Mouse (Mus musculus) midbrain, embryonic 13.5 days (tissue): Measurements from ENCODE around the gene P2ry6. TPM values are rescaled to one million over a fixed set of nuclear protein-coding genes. Genes with fewer than 3 reads are reported as not detected.

Experiments used
- ATAC-seq: fragments of 200-750 bp; cut with Nextera tagmentation; 2 replicates; pipeline ENCODE4 v1.8.0; 2017; ENCODE audit warnings: mild to moderate bottlenecking, moderate TSS enrichment, moderate library complexity
- H3K27ac ChIP-seq: fragments of 300-500 bp; sonication (generic); 2 replicates; pipeline ENCODE4 v1.5.1; 2015; ENCODE audit warnings: inconsistent platforms, mild to moderate bottlenecking, moderate library complexity
- H3K27me3 ChIP-seq: fragments of 300-500 bp; sonication (generic); 2 replicates; pipeline ENCODE4 v1.6.1; 2015; ENCODE audit warnings: mild to moderate bottlenecking, inconsistent platforms
- H3K36me3 ChIP-seq: fragments of 300-500 bp; sonication (generic); 2 replicates; pipeline ENCODE4 v1.6.1; 2015; ENCODE audit warnings: mild to moderate bottlenecking, inconsistent platforms
- H3K4me1 ChIP-seq: fragments of 300-500 bp; sonication (generic); replicated peaks from 2 replicates; pipeline ENCODE4 v1.6.1; 2015; ENCODE audit warnings: inconsistent platforms
- H3K4me2 ChIP-seq: fragments of 300-500 bp; sonication (generic); replicated peaks from 2 replicates; pipeline ENCODE4 v1.6.1; 2015; ENCODE audit warnings: moderate library complexity, mild to moderate bottlenecking, inconsistent platforms
- H3K4me3 ChIP-seq: fragments of 300-500 bp; sonication (generic); replicated peaks from 2 replicates; pipeline ENCODE4 v1.5.1; 2015; ENCODE audit warnings: mild to moderate bottlenecking, inconsistent platforms
- H3K9ac ChIP-seq: fragments of 300-500 bp; sonication (generic); replicated peaks from 2 replicates; pipeline ENCODE4 v1.6.1; 2015; ENCODE audit warnings: mild to moderate bottlenecking, inconsistent platforms
- H3K9me3 ChIP-seq: fragments of 300-500 bp; sonication (generic); 2 replicates; pipeline ENCODE4 v1.6.1; 2016; ENCODE audit warnings: mild to moderate bottlenecking, inconsistent platforms
- WGBS: fragments of 180-500 bp; shearing (Covaris S2); methylation state at CpG from one replicate; pipeline ENCODE4 v1.1.7; 2015; 5-methylcytosine and 5-hydroxymethylcytosine counted together
- polyA plus RNA-seq: library from polyadenylated mRNA; unstranded; fragments of >200 nt; fragmentation: Nextera tagmentation; extraction: Ambion mirVana; gene quantifications from 2 replicates; pipeline ENCODE4 v1.2.1, GENCODE M21; 2015

Gene P2ry6
- polyA plus RNA-seq, 1 experiment from 2014 or later, result 2.7 TPM

DNA sequence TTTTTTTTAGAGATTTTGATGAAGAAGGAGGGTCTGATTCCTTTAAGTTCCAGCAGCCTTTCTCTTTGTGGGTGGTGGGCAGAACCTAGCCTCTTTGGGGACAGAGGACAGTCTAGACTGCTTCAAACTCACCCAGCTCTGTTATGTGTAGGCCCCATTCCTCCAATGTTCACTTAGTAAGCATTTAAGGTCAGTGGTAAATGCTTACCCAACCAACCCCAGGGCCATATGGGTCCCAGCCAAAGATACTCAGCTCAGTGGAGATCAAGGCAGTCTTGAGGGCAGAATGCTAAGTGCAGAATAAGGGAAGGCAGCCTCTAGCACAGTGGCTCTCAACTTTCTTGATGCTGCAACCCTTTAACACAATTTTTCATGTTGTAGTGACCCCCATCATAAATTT lies 40.9 kb downstream of the P2ry6 start:
- Histone ChIP-seq H3K27ac (no peak overlapping the region), H3K36me3 (no peaks in the 10 kb centered on the region), H3K9ac (no peak overlapping the region), H3K27me3 (peaks cover 60% of the 10 kb centered on the region), H3K9me3 (no peaks in the 10 kb centered on the region), H3K4me3 (no peak overlapping the region), H3K4me1 (peaks cover 35% of the 10 kb centered on the region), H3K4me2 (no peak overlapping the region)
- ATAC-seq, result no peak

DNA sequence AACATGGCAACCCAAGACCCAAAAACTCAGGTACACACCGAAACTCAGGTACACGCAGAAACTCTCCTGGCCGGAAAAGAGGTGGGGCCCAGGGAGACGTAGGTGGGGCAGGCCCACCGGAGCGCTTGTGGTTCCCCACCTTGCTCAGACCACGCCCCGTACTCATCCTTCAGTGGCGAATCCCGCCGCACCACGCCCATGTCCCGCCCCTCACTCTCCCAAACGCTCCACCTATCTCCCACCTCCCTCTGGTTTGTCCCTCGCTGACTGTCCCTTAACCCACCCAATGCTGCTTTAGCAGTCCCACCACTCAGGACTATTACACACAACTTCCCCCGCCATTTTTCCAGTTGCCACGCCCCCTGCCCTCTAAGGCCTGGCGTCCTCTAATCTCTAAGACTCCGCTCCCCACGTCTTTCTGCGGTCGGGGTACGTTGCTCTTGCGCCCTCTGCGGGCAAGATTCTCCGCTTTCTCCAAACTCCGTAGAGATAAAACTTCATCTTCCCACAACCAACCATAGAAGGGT lies 41.9 kb downstream of the P2ry6 start:
- peak; percentile 82 for ATAC-seq
- Histone ChIP-seq H3K4me3 (peak overlapping the region; percentile 53), H3K9me3 (no peaks in the 10 kb centered on the region), H3K36me3 (no peaks in the 10 kb centered on the region), H3K4me1 (peaks cover 45% of the 10 kb centered on the region), H3K27ac (peak overlapping the region; percentile 44; the same call in 1 of the 2 replicates), H3K9ac (peak overlapping the region; percentile 77; the same call in 1 of the 2 replicates), H3K4me2 (peak overlapping the region; percentile 81), H3K27me3 (peaks cover 64% of the 10 kb centered on the region)
- WGBS, result 2% methylated on average over 26 of the region's 27 CpGs

DNA sequence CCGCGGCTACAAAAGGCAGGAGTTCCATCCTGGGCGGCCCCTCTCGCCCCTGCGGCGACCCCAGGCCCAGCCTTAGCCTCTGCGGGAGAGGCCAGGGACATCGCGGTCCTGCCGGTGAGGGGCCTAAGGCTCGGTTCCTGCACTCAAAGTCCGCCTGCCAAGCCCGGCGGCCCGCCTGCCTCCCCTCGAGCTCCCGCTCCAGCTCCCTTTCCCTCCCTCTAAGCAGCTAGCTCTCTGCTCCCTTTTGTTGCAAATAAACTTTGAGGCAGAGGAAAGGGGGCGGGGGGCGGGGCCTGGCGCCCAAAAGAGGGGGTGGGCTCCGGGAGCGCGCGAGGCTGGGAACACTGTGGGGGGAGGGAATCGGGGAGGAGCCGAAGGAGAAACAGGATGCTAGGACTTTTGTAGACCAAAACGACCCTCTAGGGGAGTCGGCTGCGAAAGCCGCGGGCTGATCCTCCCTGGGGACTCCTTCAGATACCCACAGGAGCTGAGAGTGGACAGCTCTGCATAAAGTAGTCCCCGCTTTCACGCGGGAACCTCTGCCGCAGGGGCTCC lies 42.4 kb downstream of the P2ry6 start, which contains the start of gene Arhgef17:
Gene Arhgef17 (minus strand): TSS at position 182 of the 555 bp plus-strand sequence.
- H3K4me1 ChIP-seq, result peaks cover 50% of the 10 kb centered on the region
- peak within 1 kb of the TSS; percentile 82 for H3K27ac ChIP-seq
- peak; percentile 80 for ATAC-seq
- H3K4me2 ChIP-seq, result peak within 1 kb of the TSS; percentile 81
- peak within 1 kb of the TSS; percentile 77 for H3K9ac ChIP-seq
- under 1% methylated on average over 31 of the region's 35 CpGs for WGBS
- H3K9me3 ChIP-seq, result no peaks in the 10 kb centered on the region
- H3K4me3 ChIP-seq, result peak within 1 kb of the TSS; percentile 53
- H3K36me3 ChIP-seq, result no peaks in the 10 kb centered on the region
- H3K27me3 ChIP-seq, result peaks cover 64% of the 10 kb centered on the region

GRCm38 (mm10) chr7:100931316-100931925 lies 43.0 kb downstream of the P2ry6 start:
- H3K27ac ChIP-seq, result peak overlapping the region; percentile 82
- no peaks in the 10 kb centered on the region for H3K9me3 ChIP-seq
- H3K4me2 ChIP-seq, result peak overlapping the region; percentile 81
- under 1% methylated on average over 70 of the region's 73 CpGs for WGBS
- H3K4me1 ChIP-seq, result peaks cover 56% of the 10 kb centered on the region
- no peaks in the 10 kb centered on the region for H3K36me3 ChIP-seq
- peak overlapping the region; percentile 77 for H3K9ac ChIP-seq
- peak overlapping the region; percentile 53 for H3K4me3 ChIP-seq
- ATAC-seq, result peak; percentile 9
- H3K27me3 ChIP-seq, result peaks cover 64% of the 10 kb centered on the region

DNA sequence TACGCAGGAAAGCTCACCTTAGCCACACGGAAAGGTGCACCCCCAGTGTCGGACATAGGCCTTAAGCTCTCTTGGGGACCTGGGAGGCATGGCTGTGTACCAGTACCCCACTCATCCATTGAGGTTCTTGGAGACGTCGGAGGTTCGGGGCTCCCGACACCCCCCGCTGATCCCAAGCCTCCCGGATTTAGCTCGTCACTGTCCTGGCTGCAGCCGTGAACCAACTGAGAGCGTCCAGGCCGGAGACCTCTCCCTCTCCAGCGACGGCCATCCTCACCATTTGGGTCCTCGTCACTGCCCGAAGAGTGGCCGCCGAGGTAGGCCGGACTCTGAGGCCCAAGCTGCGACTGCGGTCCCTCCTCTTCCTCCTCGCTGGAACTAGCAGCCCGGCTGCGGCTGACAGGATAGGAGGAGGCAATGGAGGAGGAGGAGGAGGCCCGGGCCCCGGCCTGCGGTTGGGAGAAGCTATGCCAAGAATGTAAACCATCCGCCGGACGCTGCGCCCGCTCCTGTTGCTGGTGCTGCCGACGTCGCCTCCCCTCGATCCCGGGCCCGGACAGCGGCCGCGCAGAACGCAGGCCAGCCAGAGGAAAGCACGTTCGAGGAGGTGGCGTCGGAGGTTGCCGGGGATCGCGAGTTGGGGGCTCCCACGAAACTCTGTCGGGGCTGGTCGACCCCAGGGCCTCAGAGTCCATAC lies 43.7 kb downstream of the P2ry6 start:
- WGBS, result 4% methylated on average over 52 of the region's 53 CpGs

DNA sequence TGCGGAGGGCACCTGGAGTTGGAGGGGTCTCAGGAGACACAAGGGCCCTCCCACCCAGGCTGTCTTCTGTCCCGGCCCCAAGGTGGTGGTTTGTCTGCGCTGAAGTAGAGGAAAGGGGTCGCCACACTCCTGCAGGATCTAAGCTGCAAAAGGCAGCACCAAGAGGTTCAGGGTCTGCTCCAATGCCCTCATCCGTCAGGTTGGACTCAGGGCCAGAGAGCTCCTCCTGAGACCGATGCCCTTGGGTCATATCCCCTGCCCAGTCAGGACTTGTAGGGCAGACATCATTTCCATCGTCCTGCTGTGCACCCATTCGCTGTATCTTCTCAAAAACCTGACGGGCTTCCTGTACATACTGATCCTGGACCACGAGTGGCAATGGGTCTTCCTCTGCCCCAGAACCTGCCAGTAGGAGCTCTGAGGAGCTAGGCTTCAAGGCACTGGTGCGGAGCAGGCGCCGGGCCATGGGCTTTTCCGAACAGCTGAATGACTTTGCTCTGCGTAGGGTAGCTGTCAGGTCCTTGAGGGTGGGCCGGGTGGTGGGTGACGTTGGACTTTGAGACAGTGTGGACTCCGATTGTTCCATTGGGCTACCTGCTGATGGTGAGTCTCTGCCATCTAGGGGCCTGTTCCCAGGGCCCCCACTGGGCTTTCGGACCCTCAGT lies 44.7 kb downstream of the P2ry6 start:
- WGBS, result 85% methylated on average over 19 of the region's 19 CpGs
- no peaks in the 10 kb centered on the region for H3K9me3 ChIP-seq
- peaks cover 73% of the 10 kb centered on the region for H3K4me1 ChIP-seq
- no peak for ATAC-seq
- H3K4me2 ChIP-seq, result peak overlapping the region; percentile 81
- H3K9ac ChIP-seq, result no peak overlapping the region
- H3K36me3 ChIP-seq, result no peaks in the 10 kb centered on the region
- no peak overlapping the region for H3K27ac ChIP-seq
- peaks cover 64% of the 10 kb centered on the region for H3K27me3 ChIP-seq
- peak overlapping the region; percentile 53; the same call in 1 of the 2 replicates for H3K4me3 ChIP-seq

More for the DNA sequence above, 43.7 kb downstream of the P2ry6 start:
- Histone ChIP-seq H3K27me3 (peaks cover 64% of the 10 kb centered on the region), H3K27ac (no peak overlapping the region), H3K4me3 (peak overlapping the region; percentile 53), H3K36me3 (no peaks in the 10 kb centered on the region), H3K9ac (peak overlapping the region; percentile 77), H3K4me1 (peaks cover 63% of the 10 kb centered on the region), H3K4me2 (peak overlapping the region; percentile 81), H3K9me3 (no peaks in the 10 kb centered on the region)
- no peak for ATAC-seq

GRCm38 (mm10) chr7:100928456-100928855 lies 46.0 kb downstream of the P2ry6 start:
- Histone ChIP-seq H3K4me3 (peak overlapping the region; percentile 23), H3K9ac (peak overlapping the region; percentile 32; the same call in 1 of the 2 replicates)
- ATAC-seq, result no peak

DNA sequence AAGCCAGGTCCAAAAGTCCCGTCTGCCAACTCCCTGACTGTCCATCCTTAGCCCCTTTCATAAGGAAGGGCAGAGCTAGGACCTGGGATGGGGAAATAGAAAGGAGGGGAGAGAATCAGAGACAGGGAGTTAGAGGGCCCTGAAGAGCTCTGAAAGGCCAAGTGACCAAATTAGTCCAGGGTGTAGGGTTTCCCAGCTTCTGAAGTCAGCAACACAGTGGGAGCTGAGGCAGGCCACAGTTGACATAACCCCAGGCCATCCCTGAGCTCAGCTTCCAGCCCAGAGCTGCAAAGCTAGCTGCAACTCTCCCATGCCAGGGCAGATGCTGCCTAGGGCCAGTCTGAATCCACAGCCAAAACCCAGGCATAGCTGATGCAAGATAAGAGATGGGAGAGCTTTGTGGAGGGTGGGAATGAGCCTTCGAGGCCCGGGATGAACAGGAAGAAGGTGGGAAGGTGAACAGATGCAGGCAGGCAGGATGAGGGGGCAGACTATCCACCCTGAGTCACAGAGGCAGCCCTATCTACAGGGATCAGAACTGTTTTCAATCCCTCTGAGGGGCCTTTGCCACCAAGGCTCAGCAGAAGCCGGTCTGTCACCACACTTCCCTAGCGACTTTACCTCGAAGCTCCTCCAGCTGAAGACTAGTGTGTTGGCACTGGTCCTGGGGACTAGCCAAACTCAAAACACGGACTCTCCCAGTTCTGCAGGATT lies 47.0 kb downstream of the P2ry6 start:
- no peak for ATAC-seq
- H3K4me3 ChIP-seq, result peak overlapping the region; percentile 23
- H3K4me1 ChIP-seq, result peaks cover 78% of the 10 kb centered on the region
- H3K9me3 ChIP-seq, result no peaks in the 10 kb centered on the region
- no peaks in the 10 kb centered on the region for H3K36me3 ChIP-seq
- H3K9ac ChIP-seq, result peak overlapping the region; percentile 49
- H3K4me2 ChIP-seq, result peak overlapping the region; percentile 81
- no peak overlapping the region for H3K27ac ChIP-seq
- WGBS, result 31% methylated on average over 7 of the region's 7 CpGs
- peaks cover 43% of the 10 kb centered on the region for H3K27me3 ChIP-seq

More at GRCm38 (mm10) chr7:100928456-100928855, 46.0 kb downstream of the P2ry6 start:
- WGBS, result 70% methylated on average over 9 of the region's 9 CpGs
- peaks cover 80% of the 10 kb centered on the region for H3K4me1 ChIP-seq
- H3K4me2 ChIP-seq, result peak overlapping the region; percentile 81
- no peak overlapping the region for H3K27ac ChIP-seq
- peaks cover 53% of the 10 kb centered on the region for H3K27me3 ChIP-seq
- no peaks in the 10 kb centered on the region for H3K36me3 ChIP-seq
- no peaks in the 10 kb centered on the region for H3K9me3 ChIP-seq

GRCm38 (mm10) chr7:100926311-100926923 lies 48.0 kb downstream of the P2ry6 start:
- H3K4me1 ChIP-seq, result peaks cover 68% of the 10 kb centered on the region
- H3K27me3 ChIP-seq, result peaks cover 33% of the 10 kb centered on the region
- H3K9ac ChIP-seq, result 0 out of 2 replicates have a peak overlapping the region, but pooled peaks have one; percentile 49
- WGBS, result 27% methylated on average over 12 of the region's 12 CpGs
- H3K27ac ChIP-seq, result no peak overlapping the region
- no peaks in the 10 kb centered on the region for H3K9me3 ChIP-seq
- ATAC-seq, result no peak
- peak overlapping the region; percentile 23 for H3K4me3 ChIP-seq
- H3K36me3 ChIP-seq, result no peaks in the 10 kb centered on the region
- H3K4me2 ChIP-seq, result peak overlapping the region; percentile 81

GRCm38 (mm10) chr7:100924674-100925445 lies 49.6 kb downstream of the P2ry6 start:
- ATAC-seq, result no peak
- 25% methylated on average over 10 of the region's 10 CpGs for WGBS
- no peak overlapping the region for H3K9ac ChIP-seq

More at GRCm38 (mm10) chr7:100924674-100925445, 49.6 kb downstream of the P2ry6 start:
- no peak overlapping the region; the same call in 1 of the 2 replicates for H3K4me3 ChIP-seq
- peaks cover 62% of the 10 kb centered on the region for H3K4me1 ChIP-seq
- peaks cover 17% of the 10 kb centered on the region for H3K27me3 ChIP-seq
- H3K4me2 ChIP-seq, result peak overlapping the region; percentile 18
- no peaks in the 10 kb centered on the region for H3K9me3 ChIP-seq
- H3K36me3 ChIP-seq, result no peaks in the 10 kb centered on the region
- no peak overlapping the region for H3K27ac ChIP-seq
